Mouse (Mus musculus): ENCODE data around the gene Vwa2. TPM values are rescaled to one million over a fixed set of nuclear protein-coding genes. Genes with fewer than 3 reads are reported as not detected.

Vwa2 gene
- polyA plus RNA-seq (2014; fragmentation: Nextera tagmentation; extraction: Ambion mirVana) = 0.18 and 0.26 TPM in 2 replicates

DNA sequence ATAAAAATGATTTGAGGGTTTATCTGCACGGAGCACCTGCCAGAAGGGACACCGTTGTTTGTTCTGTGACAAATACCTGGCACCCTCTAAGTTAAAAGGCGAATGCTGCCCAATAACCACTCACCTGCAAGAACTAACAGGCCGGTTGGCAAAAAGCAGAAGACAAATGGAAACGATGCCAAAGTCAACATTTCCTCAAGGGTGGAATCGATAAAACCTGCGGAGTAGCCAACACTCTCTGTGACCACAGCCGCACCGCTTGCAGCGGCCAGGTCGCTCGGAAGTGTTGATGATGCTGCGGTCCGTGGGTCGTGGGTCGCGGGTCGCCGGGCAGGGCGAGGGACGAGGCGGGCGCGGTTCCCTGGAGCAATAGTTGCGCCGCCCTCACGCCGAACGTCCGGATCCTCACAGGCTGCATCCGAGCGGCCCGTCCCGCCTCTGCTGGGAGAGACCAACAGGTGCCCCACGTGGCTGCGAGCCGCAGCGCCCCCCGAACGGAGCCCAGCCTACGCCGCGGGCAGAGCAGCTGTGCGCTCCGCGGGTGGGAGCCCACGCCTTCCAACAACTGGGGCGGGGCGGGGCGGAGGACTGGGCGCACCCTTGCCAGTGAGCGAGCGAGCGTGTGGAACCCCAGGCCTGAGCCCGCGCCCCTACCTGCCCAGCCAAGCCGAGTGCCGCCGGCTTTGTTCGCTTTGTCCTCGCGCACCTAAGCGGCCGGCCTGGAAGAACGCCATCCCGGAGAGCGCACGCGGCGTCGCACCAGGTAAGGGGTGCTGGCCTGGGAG lies at the start of gene Vwa2:
Gene Vwa2 (plus strand): TSS at position 434 of the 785 bp plus-strand sequence.
- H3K9ac ChIP-seq (ENCODE audit: low read length) = peak within 1 kb of the TSS; percentile 58
- H3K36me3 ChIP-seq (ENCODE audit: control insufficient read depth, insufficient read depth, low read length) = no peaks in the 10 kb centered on the region
- H3K4me3 ChIP-seq (ENCODE audit: low read depth, low read length) = peak within 1 kb of the TSS; percentile 48
- no peaks in the 10 kb centered on the region for H3K9me3 ChIP-seq (ENCODE audit: control insufficient read depth, low read length)
- ATAC-seq (ENCODE audit: low FRiP score) = peak; percentile 30; the same call in 1 of the 2 replicates
- peaks cover 39% of the 10 kb centered on the region for H3K27me3 ChIP-seq (ENCODE audit: control insufficient read depth, insufficient read depth, low read length)
- WGBS = 3% methylated on average over 60 of the region's 71 CpGs
- peak within 1 kb of the TSS; percentile 96 for H3K4me2 ChIP-seq
- H3K27ac ChIP-seq (ENCODE audit: low read depth, low read length) = no peak within 1 kb of the TSS
- peak; percentile 93 for DNase-seq (ENCODE audit: low spot score, missing footprints)
- peaks cover 6% of the 10 kb centered on the region for H3K4me1 ChIP-seq (ENCODE audit: control insufficient read depth, insufficient read depth, low read length)

DNA sequence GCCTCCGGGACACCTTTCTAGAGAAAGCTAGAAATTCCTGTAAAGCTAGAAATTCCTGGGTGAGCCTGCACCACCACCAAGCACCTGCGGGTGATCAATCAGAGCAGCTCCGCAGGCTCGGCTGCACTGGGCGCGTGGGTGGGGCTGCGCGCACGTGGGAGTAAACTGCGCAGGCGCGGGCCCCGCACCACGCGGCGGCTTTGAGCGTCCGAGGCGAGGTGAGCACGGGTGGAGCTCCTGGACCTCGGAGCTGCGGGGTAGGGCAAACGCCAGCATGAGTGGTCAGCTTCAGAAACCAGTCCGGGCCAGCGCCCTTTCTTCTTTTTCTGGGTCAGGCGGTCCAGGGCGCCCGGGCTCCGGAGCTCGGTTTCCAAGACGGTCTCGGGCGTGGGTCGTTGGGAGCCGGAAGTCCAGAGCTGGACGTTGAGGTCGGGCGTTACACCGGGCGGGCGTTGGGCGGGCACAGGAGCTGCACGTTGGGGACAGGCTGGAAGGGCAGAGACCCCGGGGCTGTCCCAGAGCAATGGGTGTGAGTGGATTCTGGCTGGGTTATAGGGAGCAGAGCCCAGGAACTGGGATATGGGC lies 47.9 kb upstream of the Vwa2 start, which contains the start of gene Tdrd1:
Gene Tdrd1 (plus strand): TSS at position 163 of the 585 bp plus-strand sequence.
- DNase-seq (ENCODE audit: low spot score, missing footprints) (no peak), ATAC-seq (ENCODE audit: low FRiP score) (no peak)
- Histone ChIP-seq H3K4me3 (ENCODE audit: low read depth, low read length) (no peak within 1 kb of the TSS), H3K9ac (ENCODE audit: low read length) (no peak within 1 kb of the TSS), H3K27me3 (ENCODE audit: control insufficient read depth, insufficient read depth, low read length) (no peaks in the 10 kb centered on the region), H3K36me3 (ENCODE audit: control insufficient read depth, insufficient read depth, low read length) (no peaks in the 10 kb centered on the region), H3K4me2 (no peak within 1 kb of the TSS), H3K27ac (ENCODE audit: low read depth, low read length) (no peak within 1 kb of the TSS), H3K9me3 (ENCODE audit: control insufficient read depth, low read length) (no peaks in the 10 kb centered on the region), H3K4me1 (ENCODE audit: control insufficient read depth, insufficient read depth, low read length) (peaks cover 4% of the 10 kb centered on the region; the same call in 1 of the 2 replicates)
- WGBS = 63% methylated on average over 44 of the region's 44 CpGs

DNA sequence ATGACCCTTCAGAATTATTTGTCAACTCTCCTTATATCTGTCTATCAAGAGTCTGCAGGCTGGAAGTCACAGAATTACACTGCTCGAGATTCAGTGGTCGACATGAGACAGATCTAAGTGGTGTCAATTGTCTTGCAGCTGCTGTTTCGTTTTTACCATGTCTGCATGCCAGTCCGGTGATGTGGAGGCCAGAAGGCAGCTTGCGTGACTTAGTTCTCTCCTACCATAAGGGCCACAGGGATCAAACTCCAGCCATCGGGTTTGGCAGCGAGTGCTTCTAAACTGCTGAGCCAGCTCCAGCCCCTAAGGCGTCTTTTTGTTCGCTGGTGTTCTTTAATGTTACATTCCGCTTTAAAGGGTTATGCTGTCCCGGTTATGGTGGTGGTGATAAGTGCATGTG lies 45.7 kb upstream of the Vwa2 start:
- no peak overlapping the region for H3K9ac ChIP-seq (ENCODE audit: low read length)
- H3K4me2 ChIP-seq = no peak overlapping the region
- 91% methylated on average over 11 of the region's 11 CpGs for WGBS
- no peaks in the 10 kb centered on the region for H3K27me3 ChIP-seq (ENCODE audit: control insufficient read depth, insufficient read depth, low read length)
- H3K36me3 ChIP-seq (ENCODE audit: control insufficient read depth, insufficient read depth, low read length) = no peaks in the 10 kb centered on the region
- ATAC-seq (ENCODE audit: low FRiP score) (no peak), DNase-seq (ENCODE audit: low spot score, missing footprints) (no peak)
- H3K4me3 ChIP-seq (ENCODE audit: low read depth, low read length) = no peak overlapping the region
- H3K4me1 ChIP-seq (ENCODE audit: control insufficient read depth, insufficient read depth, low read length) = no peaks in the 10 kb centered on the region
- H3K9me3 ChIP-seq (ENCODE audit: control insufficient read depth, low read length) = no peaks in the 10 kb centered on the region
- no peak overlapping the region for H3K27ac ChIP-seq (ENCODE audit: low read depth, low read length)

DNA sequence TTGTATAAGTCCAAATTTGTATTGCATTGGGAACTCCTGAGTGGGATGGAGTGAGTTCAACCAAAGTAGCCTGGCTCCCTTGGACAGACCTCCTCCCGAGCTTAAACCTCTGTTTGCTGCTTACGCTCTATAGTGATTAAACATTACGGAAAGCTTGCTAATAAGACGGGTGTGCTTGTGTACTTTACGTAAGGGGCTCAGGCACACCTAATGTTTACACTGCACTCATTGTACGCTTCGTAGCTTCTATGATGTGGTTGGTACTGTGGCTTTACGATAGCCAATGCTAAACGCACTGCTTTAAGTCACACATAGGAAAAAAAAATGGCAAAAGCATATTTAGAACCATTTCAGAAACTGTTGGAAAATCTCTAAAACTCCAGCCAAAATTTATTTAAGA lies 44.8 kb upstream of the Vwa2 start:
- WGBS = 94% methylated on average over 9 of the region's 9 CpGs
- Histone ChIP-seq H3K4me2 (no peak overlapping the region), H3K9ac (ENCODE audit: low read length) (no peak overlapping the region), H3K27ac (ENCODE audit: low read depth, low read length) (no peak overlapping the region), H3K9me3 (ENCODE audit: control insufficient read depth, low read length) (no peaks in the 10 kb centered on the region), H3K36me3 (ENCODE audit: control insufficient read depth, insufficient read depth, low read length) (no peaks in the 10 kb centered on the region), H3K4me3 (ENCODE audit: low read depth, low read length) (no peak overlapping the region), H3K27me3 (ENCODE audit: control insufficient read depth, insufficient read depth, low read length) (no peaks in the 10 kb centered on the region), H3K4me1 (ENCODE audit: control insufficient read depth, insufficient read depth, low read length) (no peaks in the 10 kb centered on the region)
- no peak for ATAC-seq (ENCODE audit: low FRiP score)
- no peak for DNase-seq (ENCODE audit: low spot score, missing footprints)

DNA sequence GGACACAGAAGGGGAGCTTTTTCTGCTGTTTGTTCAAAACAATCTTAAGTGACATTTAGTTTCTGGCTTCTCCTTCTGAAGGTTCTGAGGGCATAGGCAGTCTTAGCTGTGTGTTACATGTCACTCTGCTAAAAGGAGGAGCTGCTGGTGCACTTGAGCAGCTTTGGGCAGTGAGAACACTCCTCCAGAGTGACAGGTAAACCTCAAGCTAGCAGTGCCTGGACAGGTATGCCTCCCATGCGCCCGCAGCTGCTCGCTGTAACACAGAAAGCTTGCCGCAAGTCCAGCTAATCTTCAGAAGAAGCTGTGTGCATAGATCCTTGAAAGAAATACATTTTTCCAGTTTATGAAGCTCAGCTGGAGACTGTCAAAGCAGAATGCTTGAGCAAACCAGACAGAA lies 43.9 kb upstream of the Vwa2 start:
- H3K27me3 ChIP-seq (ENCODE audit: control insufficient read depth, insufficient read depth, low read length) = no peaks in the 10 kb centered on the region
- no peaks in the 10 kb centered on the region for H3K9me3 ChIP-seq (ENCODE audit: control insufficient read depth, low read length)
- no peak overlapping the region for H3K4me2 ChIP-seq
- WGBS = 93% methylated on average over 4 of the region's 4 CpGs
- DNase-seq (ENCODE audit: low spot score, missing footprints) (no peak), ATAC-seq (ENCODE audit: low FRiP score) (no peak)
- no peaks in the 10 kb centered on the region for H3K36me3 ChIP-seq (ENCODE audit: control insufficient read depth, insufficient read depth, low read length)
- H3K4me3 ChIP-seq (ENCODE audit: low read depth, low read length) = no peak overlapping the region
- H3K4me1 ChIP-seq (ENCODE audit: control insufficient read depth, insufficient read depth, low read length) = no peaks in the 10 kb centered on the region
- no peak overlapping the region for H3K9ac ChIP-seq (ENCODE audit: low read length)
- H3K27ac ChIP-seq (ENCODE audit: low read depth, low read length) = no peak overlapping the region

DNA sequence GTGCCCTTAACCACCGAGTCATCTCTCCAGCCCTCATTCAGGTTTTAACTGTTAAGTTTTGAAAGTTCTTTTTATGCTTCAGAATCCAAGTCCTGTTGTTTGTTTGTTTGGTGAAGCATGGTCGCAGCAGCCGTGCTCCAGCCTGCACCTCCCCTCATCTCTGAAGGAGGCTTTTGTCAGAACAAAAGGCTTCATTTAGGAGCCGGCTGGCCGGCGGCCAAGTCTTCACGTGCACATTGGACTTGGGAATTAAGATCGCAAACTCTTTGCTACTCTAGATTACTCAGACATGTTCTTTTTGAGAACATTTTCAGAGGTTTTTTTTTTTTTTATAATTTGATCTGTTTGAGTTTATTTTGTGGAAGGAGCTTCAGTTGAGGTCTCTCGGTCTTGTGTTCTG lies 38.7 kb upstream of the Vwa2 start:
- Histone ChIP-seq H3K36me3 (ENCODE audit: control insufficient read depth, insufficient read depth, low read length) (no peaks in the 10 kb centered on the region), H3K9ac (ENCODE audit: low read length) (no peak overlapping the region), H3K27ac (ENCODE audit: low read depth, low read length) (no peak overlapping the region), H3K4me1 (ENCODE audit: control insufficient read depth, insufficient read depth, low read length) (no peaks in the 10 kb centered on the region), H3K9me3 (ENCODE audit: control insufficient read depth, low read length) (no peaks in the 10 kb centered on the region), H3K27me3 (ENCODE audit: control insufficient read depth, insufficient read depth, low read length) (no peaks in the 10 kb centered on the region), H3K4me2 (no peak overlapping the region), H3K4me3 (ENCODE audit: low read depth, low read length) (no peak overlapping the region)
- ATAC-seq (ENCODE audit: low FRiP score) (no peak), DNase-seq (ENCODE audit: low spot score, missing footprints) (no peak)
- WGBS = 66% methylated on average over 9 of the region's 9 CpGs

DNA sequence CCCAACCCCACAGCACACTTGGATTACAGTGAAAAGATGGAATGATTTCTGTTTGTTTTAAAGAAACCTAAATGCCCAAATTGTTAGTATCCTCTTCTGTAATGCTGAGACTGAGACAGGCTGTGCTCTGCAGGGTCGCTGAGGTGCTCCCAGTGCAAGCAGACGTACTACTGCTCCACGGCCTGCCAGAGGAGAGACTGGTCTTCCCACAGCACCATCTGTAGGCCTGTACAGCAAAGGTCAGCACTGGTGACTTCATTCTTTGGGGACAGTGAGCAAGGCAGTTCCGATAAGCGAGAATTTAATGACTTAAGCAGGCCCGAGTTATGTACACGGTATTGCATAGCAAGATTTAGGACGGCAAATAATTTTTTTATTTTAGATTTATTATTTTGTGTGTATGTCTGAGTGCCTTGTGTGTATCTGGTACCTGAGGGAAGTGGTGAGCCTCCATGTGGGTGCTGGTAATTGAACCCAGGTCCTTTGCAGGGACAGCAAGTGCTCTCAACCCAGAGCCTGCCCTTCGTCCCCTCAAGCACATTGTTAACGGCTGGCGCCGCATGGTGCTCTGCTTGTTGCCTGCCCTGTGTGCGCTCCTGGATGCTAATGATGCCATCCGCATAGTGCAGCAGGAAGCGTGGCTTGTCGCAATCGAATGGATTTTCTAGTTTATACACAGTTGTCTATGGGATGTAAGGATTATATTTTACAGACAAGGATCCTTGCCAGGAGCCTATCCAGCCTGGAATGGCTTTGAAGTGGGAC lies 34.9 kb upstream of the Vwa2 start:
- Histone ChIP-seq H3K36me3 (ENCODE audit: control insufficient read depth, insufficient read depth, low read length) (no peaks in the 10 kb centered on the region), H3K9ac (ENCODE audit: low read length) (no peak overlapping the region), H3K27ac (ENCODE audit: low read depth, low read length) (no peak overlapping the region), H3K4me2 (no peak overlapping the region), H3K27me3 (ENCODE audit: control insufficient read depth, insufficient read depth, low read length) (no peaks in the 10 kb centered on the region), H3K9me3 (ENCODE audit: control insufficient read depth, low read length) (no peaks in the 10 kb centered on the region), H3K4me3 (ENCODE audit: low read depth, low read length) (no peak overlapping the region), H3K4me1 (ENCODE audit: control insufficient read depth, insufficient read depth, low read length) (no peaks in the 10 kb centered on the region)
- no peak for DNase-seq (ENCODE audit: low spot score, missing footprints)
- ATAC-seq (ENCODE audit: low FRiP score) = no peak
- WGBS = 80% methylated on average over 17 of the region's 17 CpGs

DNA sequence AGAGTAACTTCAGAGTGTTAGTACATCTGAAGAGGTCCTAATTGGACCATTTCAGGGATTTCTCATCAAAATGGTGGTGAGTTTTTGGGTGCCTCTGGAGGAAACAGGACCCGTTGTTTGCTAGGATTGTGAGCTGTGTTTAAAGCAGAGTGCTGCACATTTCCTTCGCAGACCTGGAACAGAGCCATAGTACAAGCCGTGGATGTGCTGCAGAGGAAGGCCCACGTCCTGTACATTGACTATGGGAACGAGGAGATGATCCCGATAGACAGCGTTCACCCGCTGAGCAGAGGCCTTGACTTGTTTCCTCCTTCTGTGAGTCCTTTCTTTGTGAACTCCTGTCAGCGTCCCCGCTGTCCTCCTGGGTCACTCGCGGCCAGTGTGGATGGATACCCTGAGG lies 31.1 kb upstream of the Vwa2 start:
- Histone ChIP-seq H3K9me3 (ENCODE audit: control insufficient read depth, low read length) (no peaks in the 10 kb centered on the region), H3K4me2 (no peak overlapping the region), H3K4me3 (ENCODE audit: low read depth, low read length) (no peak overlapping the region), H3K27me3 (ENCODE audit: control insufficient read depth, insufficient read depth, low read length) (no peaks in the 10 kb centered on the region), H3K9ac (ENCODE audit: low read length) (no peak overlapping the region), H3K27ac (ENCODE audit: low read depth, low read length) (no peak overlapping the region), H3K36me3 (ENCODE audit: control insufficient read depth, insufficient read depth, low read length) (no peaks in the 10 kb centered on the region), H3K4me1 (ENCODE audit: control insufficient read depth, insufficient read depth, low read length) (no peaks in the 10 kb centered on the region)
- no peak for ATAC-seq (ENCODE audit: low FRiP score)
- no peak for DNase-seq (ENCODE audit: low spot score, missing footprints)
- WGBS = 86% methylated on average over 12 of the region's 12 CpGs

DNA sequence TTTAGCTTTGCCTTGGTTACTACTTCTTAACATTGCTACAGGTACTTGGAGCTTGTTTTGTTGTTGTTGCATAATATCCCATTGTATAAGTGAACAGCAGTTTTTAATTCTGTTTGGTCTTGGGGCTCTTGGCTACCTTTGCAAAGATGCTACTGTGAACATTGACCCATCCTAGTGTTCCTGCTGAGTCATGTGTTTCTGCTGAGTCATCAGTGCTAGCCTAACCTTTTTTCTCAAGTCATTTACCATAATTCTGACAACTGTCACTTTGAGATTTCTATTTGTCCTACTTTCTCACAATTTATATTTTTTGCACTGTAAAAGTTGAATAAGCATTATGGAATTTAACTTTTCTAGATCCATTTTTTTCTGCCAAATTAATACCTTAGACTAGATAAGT lies 21.5 kb upstream of the Vwa2 start:
- Histone ChIP-seq H3K27ac (ENCODE audit: low read depth, low read length) (no peak overlapping the region), H3K9me3 (ENCODE audit: control insufficient read depth, low read length) (no peaks in the 10 kb centered on the region), H3K4me3 (ENCODE audit: low read depth, low read length) (no peak overlapping the region), H3K27me3 (ENCODE audit: control insufficient read depth, insufficient read depth, low read length) (no peaks in the 10 kb centered on the region), H3K9ac (ENCODE audit: low read length) (no peak overlapping the region), H3K4me2 (no peak overlapping the region), H3K36me3 (ENCODE audit: control insufficient read depth, insufficient read depth, low read length) (no peaks in the 10 kb centered on the region), H3K4me1 (ENCODE audit: control insufficient read depth, insufficient read depth, low read length) (no peaks in the 10 kb centered on the region)
- no peak for DNase-seq (ENCODE audit: low spot score, missing footprints)
- ATAC-seq (ENCODE audit: low FRiP score) = no peak

All from midbrain, embryonic 11.5 days (tissue).